Mouse (Mus musculus) midbrain, postnatal 0 days (tissue): ENCODE results near the gene Otop2. TPM values are rescaled to one million over a fixed set of nuclear protein-coding genes. Genes with fewer than 3 reads are reported as not detected.

ENCODE experiments used
- ATAC-seq: fragments of 200-750 bp; cut with Nextera tagmentation; 2 replicates; pipeline ENCODE4 v1.8.0; 2017; ENCODE audit warnings: moderate number of reproducible peaks, mild to moderate bottlenecking, moderate TSS enrichment, moderate library complexity; ENCODE audit not compliant: low FRiP score
- DNase-seq: peaks from one replicate; pipeline ENCODE4 v3.0.0-alpha.2; 2015; ENCODE audit warnings: low spot score
- H3K27ac ChIP-seq: fragments of 300-500 bp; sonication (generic); 2 replicates; pipeline ENCODE4 v1.5.1; 2014; ENCODE audit warnings: low read depth, mild to moderate bottlenecking, low read length, mixed read lengths
- H3K27me3 ChIP-seq: fragments of 300-500 bp; sonication (generic); 2 replicates; pipeline ENCODE4 v1.6.1; 2014; ENCODE audit warnings: low read length, control low read depth, mixed read lengths; ENCODE audit not compliant: insufficient read depth
- H3K36me3 ChIP-seq: fragments of 300-500 bp; sonication (generic); 2 replicates; pipeline ENCODE4 v1.6.1; 2014; ENCODE audit warnings: low read length, control low read depth, mixed read lengths; ENCODE audit not compliant: insufficient read depth
- H3K4me1 ChIP-seq: fragments of 300-500 bp; sonication (generic); 2 replicates; pipeline ENCODE4 v1.6.1; 2014; ENCODE audit warnings: mild to moderate bottlenecking, control low read depth, antibody characterized with exemption, low read length, mixed read lengths; ENCODE audit not compliant: insufficient read depth
- H3K4me2 ChIP-seq: fragments of 300-500 bp; sonication (generic); 2 replicates; pipeline ENCODE4 v1.6.1; 2014; ENCODE audit warnings: low read depth, mild to moderate bottlenecking, low read length, mixed read lengths; ENCODE audit not compliant: poor library complexity, severe bottlenecking
- H3K4me3 ChIP-seq: fragments of 300-500 bp; sonication (generic); 2 replicates; pipeline ENCODE4 v1.5.1; 2014; ENCODE audit warnings: low read depth, mild to moderate bottlenecking, low read length, moderate library complexity
- H3K9ac ChIP-seq: fragments of 300-500 bp; sonication (generic); replicated peaks from 2 replicates; pipeline ENCODE4 v1.6.1; 2014; ENCODE audit warnings: mild to moderate bottlenecking, low read length, moderate library complexity, mixed read lengths; ENCODE audit not compliant: poor library complexity, severe bottlenecking
- H3K9me3 ChIP-seq: fragments of 300-500 bp; sonication (generic); 2 replicates; pipeline ENCODE4 v1.6.1; 2016; ENCODE audit warnings: low read length, control low read depth
- CTCF ChIP-seq: IDR thresholded peaks from 2 replicates; pipeline ENCODE4 v1.5.1; 2016; ENCODE audit warnings: antibody characterized with exemption, mild to moderate bottlenecking
- WGBS: fragments of 180-500 bp; shearing (Covaris S2); extraction: QIAGEN DNeasy Blood & Tissue Kit; methylation state at CpG from one replicate; pipeline ENCODE4 v1.1.7; 2014; 5-methylcytosine and 5-hydroxymethylcytosine counted together
- polyA plus RNA-seq: library from polyadenylated mRNA; unstranded; fragments of >200 nt; fragmentation: Nextera tagmentation; extraction: Ambion mirVana; gene quantifications from 2 replicates; pipeline ENCODE4 v1.2.1, GENCODE M21; 2015
- total RNA-seq: library from RNA; depleted of rRNA; stranded (reverse); fragments of >200 nt; gene quantifications from 2 replicates; pipeline ENCODE4 v1.2.3, GENCODE M21; 2014

The Otop2 gene
- total and polyA plus RNA-seq, 2 experiments from 2014 or later, result 0.05 to 0.15 TPM

DNA sequence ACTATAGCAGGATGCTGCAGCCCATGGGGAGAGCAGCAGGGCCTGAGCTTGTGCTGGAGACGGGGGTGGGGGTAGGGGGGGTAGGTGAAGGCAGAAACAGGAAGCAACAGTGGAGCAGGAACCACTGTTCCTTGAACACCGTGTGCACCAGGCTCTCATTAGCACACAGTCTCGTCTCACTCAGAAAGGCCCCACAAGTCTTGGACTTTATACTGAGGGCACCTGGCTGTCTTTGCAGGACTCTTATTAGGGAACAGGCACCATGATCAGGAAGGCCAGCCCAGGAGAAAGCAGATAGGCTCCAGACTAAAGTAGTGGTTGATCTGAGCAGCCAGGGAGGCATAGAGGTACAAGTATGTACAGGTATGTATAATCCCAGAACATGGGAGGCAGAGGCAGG is 30.4 kb downstream of the Otop2 start:
- H3K9ac ChIP-seq, result no peak overlapping the region
- 61% methylated on average over 3 of the region's 3 CpGs for WGBS
- ATAC-seq, result no peak

DNA sequence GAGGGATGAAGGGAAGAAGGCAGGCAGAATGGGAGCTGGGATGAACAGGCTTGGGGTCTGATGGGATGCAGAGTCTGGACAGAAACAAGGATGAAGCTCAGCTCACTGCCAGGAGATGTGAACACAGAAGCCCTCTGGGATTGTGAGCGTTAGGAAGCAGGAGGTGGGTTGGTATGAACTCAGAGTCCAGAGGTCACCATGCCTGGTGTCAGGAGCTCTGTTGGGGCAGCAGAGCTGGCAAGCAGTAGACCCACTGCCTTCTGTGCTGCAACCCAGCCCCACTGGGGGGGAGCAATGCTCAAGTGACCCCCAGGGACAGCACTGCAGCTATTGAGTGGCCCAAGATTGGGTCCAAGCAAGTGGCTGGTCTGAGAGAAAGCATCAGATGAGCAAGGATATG is 30.9 kb downstream of the Otop2 start:
- Histone ChIP-seq H3K4me2 (no peak overlapping the region), H3K27me3 (peaks cover 11% of the 10 kb centered on the region; the same call in 1 of the 2 replicates), H3K27ac (no peak overlapping the region), H3K4me3 (no peak overlapping the region), H3K4me1 (0 out of 2 replicates have a peak, but pooled peaks cover 4% of the 10 kb centered on the region), H3K9ac (no peak overlapping the region), H3K9me3 (no peaks in the 10 kb centered on the region), H3K36me3 (no peaks in the 10 kb centered on the region)
- DNase-seq (no peak), ATAC-seq (no peak)
- WGBS, result 75% methylated on average over 1 of the region's 1 CpGs
- TF ChIP-seq CTCF, result no peak

More for the DNA sequence above, 30.4 kb downstream of the Otop2 start:
- Histone ChIP-seq H3K36me3 (no peaks in the 10 kb centered on the region), H3K4me2 (no peak overlapping the region), H3K4me1 (0 out of 2 replicates have a peak, but pooled peaks cover 4% of the 10 kb centered on the region), H3K27ac (no peak overlapping the region), H3K4me3 (no peak overlapping the region), H3K9me3 (no peaks in the 10 kb centered on the region), H3K27me3 (peaks cover 11% of the 10 kb centered on the region; the same call in 1 of the 2 replicates)
- no peak for DNase-seq
- TF ChIP-seq CTCF, result no peak

DNA sequence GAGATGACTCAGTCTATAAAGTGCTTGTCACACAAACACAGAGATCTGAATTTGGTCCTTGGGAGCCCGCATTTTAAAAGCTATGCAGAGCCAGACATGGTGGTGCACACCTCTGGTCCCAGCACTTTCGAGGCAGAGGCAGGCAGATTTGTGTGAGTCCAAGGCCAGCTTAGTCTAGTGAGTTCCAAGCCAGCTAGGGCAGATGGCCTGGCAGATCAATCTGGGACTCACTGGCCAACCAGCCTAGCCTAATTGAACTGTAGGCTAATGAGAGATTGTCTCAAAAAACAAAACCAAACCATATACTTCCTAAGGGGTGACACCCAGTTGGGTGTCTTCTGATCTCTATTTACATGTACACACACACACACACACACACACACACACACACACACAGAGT is 34.3 kb downstream of the Otop2 start:
- ATAC-seq, result no peak
- WGBS, result 65% methylated on average over 2 of the region's 2 CpGs
- Histone ChIP-seq H3K36me3 (no peaks in the 10 kb centered on the region), H3K27ac (no peak overlapping the region), H3K4me1 (no peaks in the 10 kb centered on the region), H3K9me3 (no peaks in the 10 kb centered on the region), H3K9ac (no peak overlapping the region), H3K4me2 (no peak overlapping the region), H3K27me3 (0 out of 2 replicates have a peak, but pooled peaks cover 1% of the 10 kb centered on the region), H3K4me3 (no peak overlapping the region)
- DNase-seq, result no peak
- TF ChIP-seq CTCF, result no peak

DNA sequence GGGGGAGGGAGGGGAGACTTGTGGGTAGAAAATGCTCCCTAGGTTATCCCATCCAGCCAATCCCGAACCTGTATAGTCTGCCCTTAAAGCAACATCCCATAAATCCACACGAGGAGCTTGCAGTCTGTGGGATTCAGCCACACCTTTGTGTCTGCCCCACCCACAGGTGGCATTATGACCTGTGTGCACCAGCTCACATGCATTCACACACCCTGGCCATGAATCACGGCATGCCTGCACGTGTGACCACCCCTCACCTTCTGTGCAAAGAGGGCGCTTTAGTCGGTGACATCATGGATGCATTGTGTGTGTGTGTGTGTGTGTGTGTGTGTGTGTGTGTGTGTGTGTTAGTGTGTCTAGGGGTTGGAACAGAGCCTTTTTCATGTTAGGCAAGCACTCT is 34.9 kb downstream of the Otop2 start:
- Histone ChIP-seq H3K4me1 (no peaks in the 10 kb centered on the region), H3K9ac (no peak overlapping the region), H3K27ac (no peak overlapping the region), H3K9me3 (no peaks in the 10 kb centered on the region), H3K27me3 (no peaks in the 10 kb centered on the region), H3K4me3 (no peak overlapping the region), H3K4me2 (no peak overlapping the region), H3K36me3 (no peaks in the 10 kb centered on the region)
- 73% methylated on average over 6 of the region's 6 CpGs for WGBS
- DNase-seq, result no peak
- no peak for TF ChIP-seq CTCF
- ATAC-seq, result no peak

DNA sequence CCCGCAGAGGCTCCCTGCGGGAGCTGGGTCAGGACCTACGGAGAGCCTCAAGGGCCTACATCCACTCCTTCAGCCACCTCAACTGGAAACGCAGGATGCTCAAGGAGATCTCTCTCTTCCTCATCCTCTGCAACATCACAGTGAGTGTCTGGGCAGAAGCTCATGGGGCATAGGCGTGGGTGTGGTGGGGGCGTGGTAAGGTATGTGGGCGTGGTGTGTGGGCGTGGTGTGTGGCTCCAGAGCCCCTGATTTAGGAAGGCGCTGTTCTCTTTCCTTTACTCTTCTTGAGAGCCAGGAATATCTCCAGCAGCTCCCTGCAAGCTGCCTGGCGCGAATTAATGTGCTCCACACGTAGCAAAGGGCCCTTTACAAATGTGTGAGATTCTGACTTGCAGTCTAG is 38.0 kb downstream of the Otop2 start:
- no peak overlapping the region for H3K9ac ChIP-seq
- no peak overlapping the region for H3K4me3 ChIP-seq
- H3K27me3 ChIP-seq, result no peaks in the 10 kb centered on the region
- no peak for TF ChIP-seq CTCF
- no peak overlapping the region for H3K27ac ChIP-seq
- H3K36me3 ChIP-seq, result peaks cover 19% of the 10 kb centered on the region
- H3K4me1 ChIP-seq, result no peaks in the 10 kb centered on the region
- H3K4me2 ChIP-seq, result no peak overlapping the region
- DNase-seq (no peak), ATAC-seq (no peak)
- H3K9me3 ChIP-seq, result no peaks in the 10 kb centered on the region
- WGBS, result 24% methylated on average over 12 of the region's 12 CpGs

DNA sequence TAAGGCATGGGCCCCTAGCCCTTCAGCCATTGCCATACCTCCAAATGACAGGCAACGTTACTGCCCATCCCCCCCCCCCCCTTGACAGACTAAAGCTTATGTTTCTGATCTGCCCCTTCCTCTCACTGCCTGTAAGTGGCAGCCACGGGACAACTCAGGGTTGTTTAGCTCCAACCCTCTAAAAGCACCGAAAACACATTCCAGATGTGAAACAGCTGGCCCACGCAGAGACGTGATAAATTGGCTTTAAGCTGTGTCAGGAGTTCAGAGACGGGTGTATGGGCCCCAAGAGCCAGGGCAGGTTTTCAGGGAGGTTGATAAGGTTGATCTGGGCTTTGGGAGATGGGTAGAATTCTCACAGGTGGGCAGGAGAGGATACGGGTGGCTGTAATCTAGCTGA is 38.6 kb downstream of the Otop2 start:
- Histone ChIP-seq H3K27me3 (no peaks in the 10 kb centered on the region), H3K36me3 (peaks cover 23% of the 10 kb centered on the region), H3K27ac (no peak overlapping the region), H3K4me1 (no peaks in the 10 kb centered on the region), H3K4me2 (no peak overlapping the region), H3K4me3 (no peak overlapping the region), H3K9ac (no peak overlapping the region), H3K9me3 (no peaks in the 10 kb centered on the region)
- TF ChIP-seq CTCF, result 0 out of 2 replicates have a peak, but pooled peaks have one; percentile 8
- DNase-seq (no peak), ATAC-seq (no peak)
- 55% methylated on average over 7 of the region's 7 CpGs for WGBS
